Mouse (Mus musculus): ENCODE data around the gene Mrpl21. TPM values are rescaled to one million over a fixed set of nuclear protein-coding genes. Genes with fewer than 3 reads are reported as not detected.

Gene Mrpl21
- total RNA-seq, 2 experiments from 2014 or later = 7.2 to 13.1 TPM

DNA sequence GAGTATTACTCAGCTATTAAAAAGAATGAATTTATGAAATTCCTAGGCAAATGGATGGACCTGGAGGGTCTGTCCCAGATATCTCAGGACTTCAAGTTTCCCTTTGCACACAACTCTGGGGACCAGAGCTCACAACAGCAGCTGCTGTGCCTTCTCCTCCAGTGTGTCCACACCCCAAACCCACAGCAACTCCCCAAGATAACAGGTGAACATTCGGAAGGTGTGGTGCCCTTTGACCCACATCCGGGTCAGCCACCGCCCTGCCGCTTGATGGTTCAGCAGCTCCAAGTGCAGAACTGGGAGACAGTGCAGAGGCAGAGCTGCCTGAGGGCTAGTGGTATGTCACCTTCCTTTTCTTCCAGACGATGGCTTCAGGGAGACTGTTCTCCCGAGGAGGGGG, 12.5 kb downstream of the Mrpl21 start:
- ATAC-seq (replicated peaks; ENCODE audit: low FRiP score, poor library complexity, severe bottlenecking) = no peak

DNA sequence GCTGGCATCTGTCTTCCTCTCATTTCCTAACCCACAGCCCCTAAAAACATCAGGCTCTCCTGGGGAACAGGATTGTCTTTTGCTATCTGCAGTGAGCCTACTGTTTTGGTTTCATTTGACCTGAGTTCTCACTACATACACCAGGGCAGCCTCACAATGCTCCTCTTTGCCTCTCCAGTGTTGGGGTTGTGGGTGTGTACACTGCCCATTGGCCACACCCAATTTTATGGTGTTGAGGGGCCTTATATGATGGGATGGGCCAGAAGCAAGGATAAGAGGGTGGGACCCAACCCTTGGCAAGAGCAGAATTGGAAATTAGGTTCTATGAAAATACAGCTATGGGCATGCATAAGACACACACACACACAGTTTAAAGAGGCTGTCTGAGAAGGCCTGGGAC, 14.3 kb downstream of the Mrpl21 start:
- ATAC-seq (replicated peaks; ENCODE audit: low FRiP score, poor library complexity, severe bottlenecking) = no peak

DNA sequence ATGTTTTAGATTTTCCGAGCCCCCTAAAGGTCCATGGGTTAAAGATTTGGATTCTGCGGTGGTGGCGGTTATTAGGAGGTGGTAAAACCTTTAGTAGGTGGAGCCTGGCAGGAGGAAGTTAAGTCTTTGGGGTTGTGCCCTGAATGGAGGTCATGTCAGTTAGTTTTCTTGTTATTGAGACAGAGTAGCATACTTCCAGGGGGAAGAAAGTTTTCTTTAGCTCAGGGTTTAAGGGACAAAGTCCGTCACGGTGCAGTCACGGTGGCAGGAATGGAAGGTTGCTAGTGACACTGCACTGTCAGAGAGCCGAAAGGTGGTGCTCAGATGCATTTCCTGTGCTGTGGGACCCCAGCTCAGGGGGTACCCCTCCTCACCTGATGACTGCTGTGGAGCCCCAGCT, 15.1 kb downstream of the Mrpl21 start:
- peak; percentile 39 for ATAC-seq (replicated peaks; ENCODE audit: low FRiP score, poor library complexity, severe bottlenecking)

DNA sequence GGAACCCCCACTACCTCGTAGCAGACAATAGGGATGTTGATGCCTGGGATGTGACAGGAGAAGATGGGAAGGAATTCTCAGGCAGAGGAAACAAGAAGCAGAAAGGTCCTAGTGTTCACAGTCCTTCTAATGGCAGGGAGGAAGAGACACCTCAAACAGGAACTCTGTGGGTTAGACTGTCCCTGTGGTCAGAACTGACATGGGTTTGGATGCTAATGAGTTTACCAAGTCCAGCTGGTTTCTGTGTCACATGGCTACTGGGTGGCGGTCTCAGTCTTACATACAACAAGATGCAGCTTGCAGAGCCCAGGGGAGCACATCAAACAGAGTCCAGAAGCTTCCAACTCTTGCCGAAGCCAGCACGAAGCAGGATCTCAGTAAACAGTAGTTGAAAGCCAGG, 21.3 kb downstream of the Mrpl21 start:
- ATAC-seq (replicated peaks; ENCODE audit: low FRiP score, poor library complexity, severe bottlenecking) = no peak

DNA sequence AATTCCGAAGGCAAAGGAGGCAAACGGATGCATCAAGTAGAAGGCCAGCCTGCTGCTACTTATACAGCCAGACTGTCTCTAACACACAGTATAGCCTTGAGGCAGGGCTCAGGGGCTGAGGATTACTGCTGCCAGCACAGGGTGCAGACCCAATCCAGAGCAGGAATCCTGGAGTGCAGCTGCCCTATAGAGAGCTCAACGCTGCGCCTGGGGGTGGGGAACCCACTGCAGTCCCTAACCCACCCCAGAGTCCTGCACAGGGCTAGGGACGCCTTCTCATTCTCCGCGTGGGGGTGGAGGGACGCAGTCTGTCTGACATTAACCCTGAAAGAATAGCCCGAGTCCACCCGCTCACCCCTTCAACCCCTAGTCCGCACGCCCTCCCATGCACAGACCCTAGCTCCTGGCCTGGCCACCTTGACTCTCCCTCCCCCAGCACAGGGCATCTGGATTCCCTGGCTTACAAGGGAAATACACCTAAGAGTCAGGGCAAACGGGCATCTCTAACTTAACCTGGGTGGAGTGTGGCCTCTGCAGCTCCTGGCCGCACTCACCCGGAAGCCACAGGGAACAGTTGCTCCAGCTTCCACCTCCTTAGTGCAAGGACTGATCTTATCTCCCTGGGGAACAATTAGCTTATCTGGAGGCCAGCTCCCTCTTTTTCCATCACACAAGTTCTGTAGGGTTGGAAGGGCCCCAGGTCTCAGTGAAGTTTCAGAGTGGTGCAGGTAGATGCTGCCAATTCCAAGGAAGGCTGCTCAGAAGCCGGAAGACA, 24.7 kb downstream of the Mrpl21 start:
- no peak for ATAC-seq (replicated peaks; ENCODE audit: low FRiP score, poor library complexity, severe bottlenecking)

DNA sequence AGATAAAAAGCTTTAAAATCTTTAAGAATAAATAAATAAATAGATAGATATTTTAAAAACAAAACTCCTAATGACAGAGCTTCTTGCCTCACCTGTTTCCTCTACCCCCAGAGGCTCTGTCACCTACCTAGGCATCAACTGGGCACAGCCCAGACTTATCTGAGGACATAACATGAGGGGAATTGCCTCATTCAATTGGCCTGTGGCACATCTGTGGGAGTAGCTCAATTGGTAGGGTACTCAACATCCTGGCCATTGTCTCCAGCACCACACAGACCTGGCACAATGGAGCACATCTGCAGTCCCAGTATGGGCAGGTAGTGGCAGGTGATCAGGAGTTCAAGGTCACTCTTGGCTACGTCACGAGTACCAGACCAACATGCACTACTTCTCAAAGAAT, 36.6 kb downstream of the Mrpl21 start:
- no peak for ATAC-seq (replicated peaks; ENCODE audit: low FRiP score, poor library complexity, severe bottlenecking)

DNA sequence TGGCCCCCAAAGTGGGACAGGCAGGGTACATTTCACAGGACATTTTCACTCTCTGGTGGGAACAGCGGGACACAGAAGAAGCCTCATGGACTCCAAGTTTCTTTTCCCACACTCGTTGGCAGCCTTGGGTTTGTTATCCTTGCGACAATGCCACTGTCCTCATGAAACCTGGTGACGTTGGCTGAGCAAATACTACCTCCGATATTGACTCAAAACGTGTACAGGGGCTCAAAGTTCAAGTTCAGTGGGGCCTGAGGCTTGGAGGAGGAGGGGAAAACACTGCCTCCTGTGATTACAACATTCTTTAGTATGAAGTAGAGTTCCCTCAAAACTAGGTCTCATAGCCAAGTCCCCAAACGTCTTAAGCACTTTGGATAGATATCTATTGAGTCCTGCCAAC, 37.4 kb downstream of the Mrpl21 start:
- ATAC-seq (replicated peaks; ENCODE audit: low FRiP score, poor library complexity, severe bottlenecking) = no peak

DNA sequence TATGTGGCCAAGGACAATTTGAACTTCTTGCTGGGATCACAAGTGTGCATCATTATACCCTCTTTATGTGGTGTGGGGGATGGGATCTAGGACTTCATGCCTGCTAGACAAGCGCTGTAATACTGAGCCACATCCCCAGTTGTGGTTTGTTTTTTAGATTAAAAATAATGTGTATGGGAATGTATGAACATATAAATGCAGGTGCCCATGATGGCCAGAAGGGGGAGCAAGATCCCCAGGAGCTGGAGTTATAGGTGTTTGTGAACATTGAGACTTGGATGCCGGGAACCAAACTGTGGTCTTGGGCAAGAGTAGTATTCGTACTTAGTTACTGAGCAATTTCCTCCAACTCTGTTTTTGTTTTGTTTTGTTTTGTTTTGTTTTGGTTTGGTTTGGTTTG, 38.1 kb downstream of the Mrpl21 start:
- ATAC-seq (replicated peaks; ENCODE audit: low FRiP score, poor library complexity, severe bottlenecking) = no peak

DNA sequence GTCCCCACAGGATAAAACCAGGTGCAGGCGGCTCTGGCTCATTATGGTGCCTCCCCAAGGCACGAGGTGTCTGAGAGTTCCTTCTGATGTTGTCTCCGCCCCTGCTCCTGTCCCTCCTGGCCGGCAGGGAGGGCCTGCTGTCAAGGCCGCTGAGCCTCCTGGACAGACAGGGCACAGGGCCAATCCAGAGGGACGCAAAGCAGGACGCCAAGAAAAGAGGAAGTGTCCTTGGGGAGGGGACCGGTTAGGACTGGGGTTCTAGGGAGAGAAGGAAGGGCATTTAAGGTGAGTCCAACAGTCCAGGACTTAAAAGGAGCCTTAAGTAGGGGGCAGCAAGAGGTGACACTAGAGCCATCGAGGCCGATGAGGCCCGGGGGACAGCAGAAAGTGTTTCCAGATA, 38.9 kb downstream of the Mrpl21 start:
- no peak for ATAC-seq (replicated peaks; ENCODE audit: low FRiP score, poor library complexity, severe bottlenecking)

DNA sequence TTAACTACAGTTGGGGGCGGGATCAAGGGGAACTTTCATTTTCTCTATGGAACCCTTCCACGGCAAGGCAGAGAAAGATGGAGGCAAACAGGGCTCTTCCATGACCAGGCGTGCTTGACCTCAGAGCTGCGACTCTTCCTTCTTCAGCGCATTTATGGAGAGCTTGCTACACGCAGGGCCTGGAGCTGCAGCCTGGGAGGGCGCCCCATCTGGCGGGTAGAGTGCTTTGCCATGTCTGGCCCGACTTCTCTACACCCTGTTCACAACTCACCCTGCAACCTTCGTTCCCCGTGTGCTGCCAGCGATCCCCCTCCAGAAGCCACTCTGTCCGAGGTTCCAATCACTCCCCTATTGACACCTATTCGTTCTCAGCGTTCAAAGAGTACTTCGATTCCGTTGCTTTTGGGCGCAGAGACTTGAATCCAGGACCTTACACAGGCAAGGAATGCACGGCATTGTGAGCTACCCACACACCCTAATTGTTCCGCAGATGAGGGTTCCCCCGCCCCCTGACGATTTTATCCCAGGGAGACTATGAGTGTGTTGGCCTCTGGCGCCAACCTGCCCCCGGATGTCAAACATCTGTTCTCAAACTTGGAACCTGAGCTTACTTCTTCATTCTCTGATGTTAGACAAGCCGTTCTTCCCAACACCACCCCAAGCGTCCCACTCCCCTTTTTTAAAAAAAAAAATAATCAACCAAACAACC, 39.7 kb downstream of the Mrpl21 start, which contains the start of gene Cpt1a:
Cpt1a (plus strand) TSS at position 74 of the 709 bp plus-strand sequence.
- peak; percentile 60 for ATAC-seq (replicated peaks; ENCODE audit: low FRiP score, poor library complexity, severe bottlenecking)

DNA sequence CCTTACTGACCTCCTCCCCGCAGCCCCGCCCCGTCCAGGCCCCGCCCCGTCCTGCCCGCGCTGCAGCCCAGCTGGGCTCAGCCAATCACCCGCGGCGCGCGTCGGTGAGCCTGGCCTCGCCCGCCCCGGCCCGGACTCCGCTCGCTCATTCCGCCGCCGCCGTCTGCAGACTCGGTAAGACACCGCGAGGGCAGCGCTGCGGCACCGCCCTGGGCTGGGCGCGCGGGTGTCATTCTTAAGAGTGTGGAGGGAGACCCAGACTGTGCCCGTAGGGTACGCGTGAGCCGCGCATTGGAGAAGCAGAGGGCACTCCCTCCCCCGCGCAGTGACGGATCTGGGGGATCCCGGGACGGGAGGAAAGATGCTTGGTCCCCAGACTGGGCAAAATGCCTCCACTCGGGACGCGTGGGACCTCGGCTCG, 40.5 kb downstream of the Mrpl21 start:
- peak; percentile 77 for ATAC-seq (replicated peaks; ENCODE audit: low FRiP score, poor library complexity, severe bottlenecking)

DNA sequence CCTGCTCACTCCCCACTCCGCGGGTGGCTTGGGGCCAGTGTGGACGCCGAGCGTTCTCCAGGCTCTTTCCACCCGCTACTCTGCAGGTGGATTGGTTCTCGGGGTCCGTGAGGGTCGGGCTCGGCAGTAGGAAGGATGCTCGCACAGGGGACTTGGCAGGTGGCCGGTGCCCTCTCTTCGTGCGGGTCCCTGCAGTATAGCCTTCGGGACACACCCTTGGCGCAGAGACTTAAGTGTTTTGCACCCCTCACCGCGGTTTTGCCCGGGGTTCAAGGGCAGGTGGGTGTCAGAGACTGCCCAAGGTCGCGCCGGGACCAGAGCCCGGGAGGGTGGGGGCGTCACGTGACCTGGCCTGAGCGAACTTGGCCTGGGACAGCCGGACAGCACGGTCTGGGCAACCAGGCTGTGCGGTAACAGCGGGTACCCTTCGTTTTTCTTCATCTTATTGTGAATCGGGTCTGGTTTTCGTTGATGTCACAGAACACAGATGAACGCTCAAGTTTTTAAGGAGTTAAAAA, 41.1 kb downstream of the Mrpl21 start:
- ATAC-seq (replicated peaks; ENCODE audit: low FRiP score, poor library complexity, severe bottlenecking) = peak; percentile 17

DNA sequence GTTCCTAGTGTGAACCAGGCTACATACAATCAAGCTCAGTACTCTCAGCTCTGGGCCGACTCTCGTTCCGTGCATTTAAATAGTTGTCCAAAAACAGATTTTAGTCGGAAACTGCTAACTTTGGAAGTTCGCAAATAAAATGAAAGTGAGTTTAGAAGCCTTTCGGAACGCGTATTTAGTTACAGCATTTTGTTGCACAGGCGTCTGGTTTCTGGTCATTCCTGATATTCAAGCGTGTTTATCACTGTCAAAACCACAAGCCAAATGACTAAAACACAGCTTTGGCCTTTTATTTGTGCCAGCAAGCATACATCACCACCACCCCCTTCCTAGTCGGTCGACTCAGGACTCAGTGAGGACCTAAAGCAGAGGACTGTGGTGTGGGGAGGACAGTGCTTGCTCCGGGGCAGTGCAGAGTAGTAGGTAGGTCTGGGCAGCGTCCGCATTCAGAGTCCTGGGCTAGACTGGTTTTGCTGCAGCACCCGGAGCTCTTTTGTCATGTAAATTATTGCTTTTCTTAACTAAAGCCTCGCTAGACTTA, 41.6 kb downstream of the Mrpl21 start:
- no peak for ATAC-seq (replicated peaks; ENCODE audit: low FRiP score, poor library complexity, severe bottlenecking)

DNA sequence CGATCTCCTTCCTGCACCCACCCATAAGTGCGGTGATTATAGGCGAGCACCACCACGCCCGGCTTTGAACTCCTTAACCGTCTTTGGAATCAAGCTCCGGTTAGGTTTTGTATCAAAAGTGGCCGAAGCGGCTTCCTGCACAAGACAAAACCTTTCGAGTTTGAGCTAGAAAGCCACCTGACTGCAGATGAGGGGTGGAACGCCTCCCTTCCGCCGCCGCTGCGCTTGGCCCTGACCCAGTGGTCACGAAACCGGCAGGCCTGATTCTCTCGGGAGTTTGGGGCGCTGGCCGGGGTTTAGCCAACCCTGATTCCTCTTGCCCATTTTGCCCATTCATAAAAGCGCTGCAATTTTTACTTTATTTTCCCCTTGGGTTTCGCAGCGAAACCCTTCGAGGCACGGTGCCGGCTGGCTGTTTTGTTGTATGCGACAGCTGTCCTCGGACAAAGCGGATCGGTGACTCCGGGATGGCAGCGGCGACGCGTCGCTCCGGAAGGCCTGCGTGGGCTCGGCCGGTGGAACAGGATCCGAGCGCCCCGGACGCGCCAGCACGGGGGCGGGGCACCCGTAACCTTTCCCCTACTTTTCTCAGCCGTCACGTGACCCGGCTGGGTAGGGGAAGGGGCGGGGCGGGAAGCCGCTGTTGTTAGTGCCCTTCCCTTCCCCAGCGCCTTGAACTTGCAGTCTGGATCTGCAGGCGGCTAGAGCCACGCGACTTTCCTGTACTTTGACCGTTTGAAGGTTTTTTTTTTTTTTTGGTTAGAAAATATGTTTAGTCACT, 42.4 kb downstream of the Mrpl21 start:
- ATAC-seq (replicated peaks; ENCODE audit: low FRiP score, poor library complexity, severe bottlenecking) = peak; percentile 62

DNA sequence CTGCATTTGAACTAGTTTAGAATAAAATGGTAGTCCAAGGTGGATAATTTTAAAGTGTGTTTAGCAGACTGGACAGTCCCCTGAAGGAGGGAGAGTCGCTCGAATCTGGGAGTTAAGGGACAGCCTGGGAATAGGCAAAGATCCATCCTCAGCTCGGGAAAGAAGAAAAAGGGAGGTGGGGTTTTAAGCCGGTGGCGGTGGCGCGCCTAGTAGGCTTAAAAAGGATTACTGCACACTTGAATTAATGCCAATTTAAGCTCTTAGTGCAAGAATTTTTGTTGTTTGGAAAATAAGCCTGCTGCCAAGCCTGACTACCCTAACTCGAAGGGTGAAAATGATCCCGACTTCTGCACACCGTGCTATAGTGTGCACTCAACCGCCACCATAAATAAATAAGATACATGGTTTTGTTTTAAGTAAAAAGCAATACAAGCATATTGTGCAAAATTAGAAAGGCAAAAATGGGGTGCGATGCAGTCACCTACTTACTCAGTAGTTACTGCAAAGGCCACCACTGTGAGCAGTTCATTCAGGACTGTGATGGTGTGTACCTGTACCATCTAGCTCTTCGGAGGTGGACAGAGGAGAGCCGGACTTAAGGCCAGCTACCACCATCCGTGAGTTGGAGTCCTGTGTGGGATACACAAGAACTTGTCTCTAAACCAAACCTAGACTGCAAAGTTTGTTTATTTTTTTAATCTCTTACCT, 43.2 kb downstream of the Mrpl21 start:
- no peak for ATAC-seq (replicated peaks; ENCODE audit: low FRiP score, poor library complexity, severe bottlenecking)

DNA sequence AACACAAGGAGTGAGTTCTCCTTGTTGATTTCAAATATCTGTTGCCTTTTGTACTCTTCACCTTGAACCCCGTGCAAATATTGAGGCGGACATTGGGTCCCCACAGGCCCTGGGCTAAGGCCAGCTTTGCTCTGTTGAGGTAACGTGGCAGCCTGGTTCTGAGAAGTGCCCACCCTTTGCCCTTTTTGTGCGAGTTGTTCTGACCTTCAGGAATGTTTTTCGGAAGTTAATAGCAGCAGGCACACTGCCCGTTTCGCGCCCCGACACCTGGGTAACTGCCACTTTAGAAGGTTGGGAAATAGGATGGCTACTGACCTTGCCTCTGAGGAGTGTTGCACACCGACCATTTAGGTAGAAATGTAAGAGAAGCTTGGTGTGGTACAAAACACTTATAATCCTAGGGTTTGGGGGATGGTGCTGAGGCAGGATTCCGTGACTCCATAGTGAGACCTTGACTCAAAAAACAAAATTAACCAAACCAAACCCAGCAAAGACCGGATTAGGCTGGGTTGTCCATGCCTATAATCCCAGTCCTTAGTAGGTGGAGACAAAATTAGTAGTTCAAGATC, 43.9 kb downstream of the Mrpl21 start:
- ATAC-seq (replicated peaks; ENCODE audit: low FRiP score, poor library complexity, severe bottlenecking) = no peak

DNA sequence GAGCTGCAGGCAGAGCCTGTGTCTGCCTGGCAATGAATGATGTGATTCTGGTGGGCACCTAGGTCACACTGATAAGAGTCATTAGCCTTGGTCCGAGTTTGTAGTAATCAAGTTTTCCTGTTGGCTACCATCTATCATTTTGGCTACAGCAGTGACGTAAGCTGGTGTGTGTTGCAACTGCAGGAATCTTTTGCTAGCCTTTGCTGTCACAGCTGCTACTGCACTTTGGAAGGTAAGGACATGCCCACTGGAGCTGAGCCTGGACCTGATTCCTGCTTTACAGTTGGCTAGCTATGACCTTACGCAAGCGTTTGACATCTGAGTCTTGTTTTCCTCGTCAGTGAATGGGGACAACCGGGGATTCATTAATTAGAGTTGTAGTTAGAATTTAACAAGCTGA, 50.5 kb downstream of the Mrpl21 start:
- ATAC-seq (replicated peaks; ENCODE audit: low FRiP score, poor library complexity, severe bottlenecking) = no peak

DNA sequence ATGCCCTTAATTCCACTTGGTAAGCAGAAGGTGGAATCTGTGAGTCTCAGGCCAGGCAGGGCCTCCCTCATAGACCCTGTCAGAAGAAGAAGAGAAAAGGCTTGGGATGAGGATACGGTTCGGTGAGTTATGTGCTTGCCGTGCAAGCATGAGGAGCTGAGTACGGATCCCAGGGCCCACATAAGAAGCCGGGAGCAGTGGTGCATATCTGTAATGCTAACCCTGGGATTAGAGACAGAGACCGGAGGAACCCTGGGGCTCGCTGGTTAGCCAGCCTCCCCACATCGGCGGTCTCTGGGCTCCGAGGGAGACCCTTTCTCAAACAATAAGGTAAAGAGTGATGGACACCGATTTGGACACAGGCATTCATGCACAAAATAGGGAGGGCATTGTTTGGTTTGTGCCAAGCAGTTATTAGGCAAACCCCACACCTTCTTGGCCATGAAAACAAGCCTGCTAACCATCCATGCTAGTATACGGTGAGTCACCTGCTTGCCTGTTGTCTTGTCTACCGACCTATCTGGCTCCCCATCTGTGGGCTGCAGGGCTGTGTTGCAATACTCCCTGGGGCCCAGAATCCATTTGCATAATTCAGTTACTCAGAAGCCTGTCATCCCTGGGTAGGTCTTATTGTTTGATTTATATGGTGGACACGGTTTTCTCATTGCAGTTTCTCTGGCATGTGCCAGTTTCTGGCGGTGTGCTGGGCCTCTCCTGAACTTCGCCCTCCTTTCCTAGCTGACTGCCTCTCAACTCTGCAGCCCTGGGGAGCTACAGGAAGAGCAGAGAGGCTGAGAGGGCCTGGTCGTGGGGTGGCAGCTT, 51.2 kb downstream of the Mrpl21 start:
- no peak for ATAC-seq (replicated peaks; ENCODE audit: low FRiP score, poor library complexity, severe bottlenecking)
